Mouse (Mus musculus): Measurements from ENCODE around the gene Tmem218. TPM values are rescaled to one million over a fixed set of nuclear protein-coding genes. Genes with fewer than 3 reads are reported as not detected.

The Tmem218 gene
- polyA plus RNA-seq, 1 experiment from 2014 or later = 9.9 TPM

- Histone ChIP-seq H3K27ac (ENCODE audit: low read depth) (no peak within 1 kb of the TSS), H3K9me3 (ENCODE audit: control insufficient read depth, low read length) (no peaks in the 10 kb centered on the region), H3K27me3 (replicated peaks; ENCODE audit: control insufficient read depth, insufficient read depth, low read length) (peaks cover 5% of the 10 kb centered on the region; the same call in 1 of the 2 replicates), H3K4me2 (ENCODE audit: low read length) (peak within 1 kb of the TSS; percentile 87), H3K4me1 (replicated peaks; ENCODE audit: control insufficient read depth, insufficient read depth, low read length) (no peaks in the 10 kb centered on the region; the same call in 1 of the 2 replicates), H3K9ac (ENCODE audit: low read length) (peak within 1 kb of the TSS; percentile 39), H3K36me3 (ENCODE audit: control insufficient read depth, insufficient read depth, low read length) (no peaks in the 10 kb centered on the region), H3K4me3 (ENCODE audit: low read depth, low read length) (peak within 1 kb of the TSS; percentile 44)
- 2% methylated on average over 38 of the region's 38 CpGs for WGBS
- DNase-seq (ENCODE audit: low spot score) = peak; percentile 77
- peak; percentile 72 for ATAC-seq (replicated peaks; ENCODE audit: low FRiP score, low TSS enrichment, low read depth)
These were observed 47.3 kb downstream of the Tmem218 start, which contains the start of gene Slc37a2 for GRCm38 (mm10) chr9:37255149-37255888. Gene Slc37a2, minus strand, starts transcription at chr9:37255738.

DNA sequence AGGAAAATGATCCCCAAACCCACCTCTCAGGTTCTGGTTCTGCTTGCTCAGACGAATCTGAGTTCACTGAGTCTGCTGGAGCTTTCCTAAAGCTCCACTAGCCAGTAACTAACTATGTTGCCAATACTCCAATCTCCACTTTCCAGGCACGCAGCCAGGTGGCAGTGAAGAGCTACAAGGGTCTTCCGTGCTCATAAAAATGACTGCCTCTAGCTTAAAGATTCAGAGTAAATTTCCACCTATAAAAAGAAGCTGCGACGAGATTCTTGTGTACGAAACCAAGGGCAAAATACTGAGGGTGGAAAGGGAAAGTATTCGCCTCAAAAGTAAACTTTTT lies 47.8 kb downstream of the Tmem218 start:
- peak; percentile 67 for ATAC-seq (replicated peaks; ENCODE audit: low FRiP score, low TSS enrichment, low read depth)
- Histone ChIP-seq H3K27me3 (replicated peaks; ENCODE audit: control insufficient read depth, insufficient read depth, low read length) (peaks cover 5% of the 10 kb centered on the region; the same call in 1 of the 2 replicates), H3K4me3 (ENCODE audit: low read depth, low read length) (peak overlapping the region; percentile 44), H3K9me3 (ENCODE audit: control insufficient read depth, low read length) (no peaks in the 10 kb centered on the region), H3K36me3 (ENCODE audit: control insufficient read depth, insufficient read depth, low read length) (no peaks in the 10 kb centered on the region), H3K9ac (ENCODE audit: low read length) (no peak overlapping the region), H3K27ac (ENCODE audit: low read depth) (no peak overlapping the region), H3K4me2 (ENCODE audit: low read length) (peak overlapping the region; percentile 87), H3K4me1 (replicated peaks; ENCODE audit: control insufficient read depth, insufficient read depth, low read length) (no peaks in the 10 kb centered on the region; the same call in 1 of the 2 replicates)
- DNase-seq (ENCODE audit: low spot score) = peak; percentile 84
- WGBS = 32% methylated on average over 7 of the region's 7 CpGs

- no peaks in the 10 kb centered on the region for H3K9me3 ChIP-seq (ENCODE audit: control insufficient read depth, low read length)
- H3K4me2 ChIP-seq (ENCODE audit: low read length) = no peak overlapping the region
- H3K4me1 ChIP-seq (replicated peaks; ENCODE audit: control insufficient read depth, insufficient read depth, low read length) = no peaks in the 10 kb centered on the region
- H3K36me3 ChIP-seq (ENCODE audit: control insufficient read depth, insufficient read depth, low read length) = no peaks in the 10 kb centered on the region
- H3K4me3 ChIP-seq (ENCODE audit: low read depth, low read length) = no peak overlapping the region
- no peak overlapping the region for H3K9ac ChIP-seq (ENCODE audit: low read length)
- 87% methylated on average over 2 of the region's 2 CpGs for WGBS
- H3K27me3 ChIP-seq (replicated peaks; ENCODE audit: control insufficient read depth, insufficient read depth, low read length) = no peaks in the 10 kb centered on the region
- H3K27ac ChIP-seq (ENCODE audit: low read depth) = no peak overlapping the region
- ATAC-seq (replicated peaks; ENCODE audit: low FRiP score, low TSS enrichment, low read depth) (no peak), DNase-seq (ENCODE audit: low spot score) (no peak)
These were observed 58.6 kb downstream of the Tmem218 start for GRCm38 (mm10) chr9:37266622-37267021.

Other genes with a start within 250 kb of the Tmem218 start
- 8.8 and 9.6 TPM in 2 replicates for gene Pknox2, start 60.8 kb upstream of the Tmem218 start, polyA plus RNA-seq (2014; fragmentation: Nextera tagmentation; extraction: Ambion mirVana)
- 1.0 and 1.5 TPM in 2 replicates for gene Slc37a2, start 47.5 kb downstream of the Tmem218 start, polyA plus RNA-seq (2014; fragmentation: Nextera tagmentation; extraction: Ambion mirVana)
- 6.4 and 6.7 TPM in 2 replicates for gene Ccdc15, start 140.2 kb downstream of the Tmem218 start, polyA plus RNA-seq (2014; fragmentation: Nextera tagmentation; extraction: Ambion mirVana)
- gene Hepacam, start 159.1 kb downstream of the Tmem218 start, polyA plus RNA-seq (2014; fragmentation: Nextera tagmentation; extraction: Ambion mirVana) = not detected in 2 replicates
- 9.8 and 12.8 TPM in 2 replicates for gene Robo4, start 193.7 kb downstream of the Tmem218 start, polyA plus RNA-seq (2014; fragmentation: Nextera tagmentation; extraction: Ambion mirVana)
- not detected in 2 replicates for gene Robo3, start 225.0 kb downstream of the Tmem218 start, polyA plus RNA-seq (2014; fragmentation: Nextera tagmentation; extraction: Ambion mirVana)

All from intestine, embryonic 14.5 days (tissue).